ENCODE assay signal across 11 mouse cellular contexts in the genomic region with DNA sequence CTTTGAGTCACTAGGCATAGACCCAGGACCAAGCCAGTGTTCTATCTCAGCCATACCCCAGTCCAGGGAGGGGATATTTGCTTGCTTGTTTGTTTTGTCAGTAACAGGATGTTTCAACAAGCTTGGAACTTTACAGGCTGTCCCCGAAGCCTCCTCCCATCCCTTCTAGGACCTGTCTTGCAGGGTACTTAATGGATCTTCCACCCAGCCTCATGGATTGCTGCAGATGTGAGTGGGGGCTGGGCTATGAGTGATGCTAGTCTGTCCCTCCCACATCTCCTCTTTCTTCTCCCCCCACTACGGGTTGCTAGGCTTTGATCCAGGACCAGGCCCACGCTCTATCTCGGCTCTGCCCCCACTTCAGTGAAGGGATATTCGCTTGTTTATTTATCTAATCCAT. TPM values are rescaled to one million over a fixed set of nuclear protein-coding genes. Genes with fewer than 3 reads are reported as not detected.
A peak's percentile ranks its signal among the peaks of the same experiment; 100 is the strongest.
DNase-seq lines count a peak whose midpoint lies in the region; ATAC-seq and TF ChIP-seq lines count a peak whose summit lies in the region.
"Had no signal": no experiment of that assay in that cellular context is flagged by ENCODE, and none has a peak within 500 bp of the region (broad histone marks: within the 10 kb centered on the region; RNA-seq: fewer than 3 reads in every experiment).

No protein-coding gene starts in this region.

- ATAC-seq in intestine, embryonic 14.5 days (replicated peaks; ENCODE audit: low FRiP score, low TSS enrichment, low read depth), result no peak
- no peak for ATAC-seq in intestine, postnatal 0 days
- ATAC-seq in embryonic facial prominence, embryonic 12.5 days (ENCODE audit: insufficient number of reproducible peaks, insufficient read depth, low FRiP score, low TSS enrichment), result no peak
- no peak; the same call in 1 of the 2 replicates for ATAC-seq in heart, postnatal 0 days (ENCODE audit: insufficient read depth, low read depth)
- ATAC-seq in lung, postnatal 0 days, result peak; percentile 69

- peaks cover 7% of the 10 kb centered on the region for H3K4me1 ChIP-seq in intestine, embryonic 14.5 days (replicated peaks; ENCODE audit: control insufficient read depth, insufficient read depth, low read length)
- no peaks in the 10 kb centered on the region for H3K4me1 ChIP-seq in intestine, postnatal 0 days (replicated peaks; ENCODE audit: control insufficient read depth, insufficient read depth, low read length)
- peaks cover 14% of the 10 kb centered on the region for H3K4me1 ChIP-seq in embryonic facial prominence, embryonic 12.5 days
- peaks cover 54% of the 10 kb centered on the region for H3K4me1 ChIP-seq in heart, postnatal 0 days (ENCODE audit: control insufficient read depth, insufficient read depth)
- peaks cover 11% of the 10 kb centered on the region; the same call in 1 of the 2 replicates for H3K4me1 ChIP-seq in lung, postnatal 0 days (ENCODE audit: insufficient read depth, low read depth, low read length)

- H3K9ac ChIP-seq in intestine, embryonic 14.5 days (ENCODE audit: low read length), result no peak overlapping the region
- no peak overlapping the region for H3K9ac ChIP-seq in intestine, postnatal 0 days (ENCODE audit: low read depth, low read length)
- H3K9ac ChIP-seq in embryonic facial prominence, embryonic 12.5 days, result no peak overlapping the region
- no peak overlapping the region for H3K9ac ChIP-seq in heart, postnatal 0 days (replicated peaks; ENCODE audit: low read depth, low read length)
- H3K9ac ChIP-seq in lung, postnatal 0 days (replicated peaks; ENCODE audit: low read depth), result no peak overlapping the region
- H3K9ac ChIP-seq: liver, embryonic 15.5 days had no signal

- H3K4me3 ChIP-seq in intestine, embryonic 14.5 days (ENCODE audit: low read depth, low read length), result no peak overlapping the region
- H3K4me3 ChIP-seq in intestine, postnatal 0 days (ENCODE audit: low read depth, low read length), result no peak overlapping the region
- no peak overlapping the region for H3K4me3 ChIP-seq in embryonic facial prominence, embryonic 12.5 days
- H3K4me3 ChIP-seq in heart, postnatal 0 days (ENCODE audit: low read depth, low read length), result no peak overlapping the region
- no peak overlapping the region for H3K4me3 ChIP-seq in lung, postnatal 0 days (ENCODE audit: low read depth, low read length)
- H3K4me3 ChIP-seq: liver, embryonic 15.5 days had no signal

- DNase-seq in intestine, embryonic 14.5 days (ENCODE audit: low spot score), result no peak
- DNase-seq in heart, postnatal 0 days (ENCODE audit: low spot score), result no peak
- DNase-seq in lung, postnatal 0 days (ENCODE audit: low spot score), result peak; percentile 73
- no peak for DNase-seq in thymus, postnatal 10 days (ENCODE audit: low spot score in 2 of 2)
- no peak for DNase-seq in B cell, adult 2 months
- DNase-seq in cerebellum, adult 8-10 months, result no peak
- DNase-seq: gastrocnemius, postnatal 36 days; thymus, postnatal 14 days had no signal

- no peaks in the 10 kb centered on the region for H3K36me3 ChIP-seq in intestine, embryonic 14.5 days (ENCODE audit: control insufficient read depth, insufficient read depth, low read length)
- H3K36me3 ChIP-seq in intestine, postnatal 0 days (ENCODE audit: control insufficient read depth, insufficient read depth), result no peaks in the 10 kb centered on the region
- no peaks in the 10 kb centered on the region for H3K36me3 ChIP-seq in embryonic facial prominence, embryonic 12.5 days
- H3K36me3 ChIP-seq in heart, postnatal 0 days (replicated peaks; ENCODE audit: control insufficient read depth, insufficient read depth, low read length), result no peaks in the 10 kb centered on the region
- no peaks in the 10 kb centered on the region for H3K36me3 ChIP-seq in lung, postnatal 0 days (ENCODE audit: insufficient read depth, low read length)
- H3K36me3 ChIP-seq: liver, embryonic 15.5 days had no signal

- 29% methylated on average over 5 of the region's 5 CpGs for WGBS in intestine, embryonic 14.5 days
- WGBS in intestine, postnatal 0 days, result 39% methylated on average over 5 of the region's 5 CpGs
- 48% methylated on average over 5 of the region's 5 CpGs for WGBS in embryonic facial prominence, embryonic 12.5 days
- WGBS in heart, postnatal 0 days, result 41% methylated on average over 5 of the region's 5 CpGs
- WGBS in lung, postnatal 0 days, result 17% methylated on average over 5 of the region's 5 CpGs

- TF ChIP-seq EP300 in heart, postnatal 0 days (IDR thresholded peaks at IDR 0.05; ENCODE audit: low read depth), result peak; percentile 51; the same call in 1 of the 2 replicates
- TF ChIP-seq EP300 in lung, postnatal 0 days (IDR thresholded peaks at IDR 0.05), result peak; percentile 92

- H3K27me3 ChIP-seq in intestine, embryonic 14.5 days (replicated peaks; ENCODE audit: control insufficient read depth, insufficient read depth, low read length), result no peaks in the 10 kb centered on the region
- no peaks in the 10 kb centered on the region for H3K27me3 ChIP-seq in intestine, postnatal 0 days (replicated peaks; ENCODE audit: control insufficient read depth, insufficient read depth, low read length)
- H3K27me3 ChIP-seq in embryonic facial prominence, embryonic 12.5 days, result no peaks in the 10 kb centered on the region
- H3K27me3 ChIP-seq in heart, postnatal 0 days (ENCODE audit: control insufficient read depth, insufficient read depth, low read length), result no peaks in the 10 kb centered on the region
- no peaks in the 10 kb centered on the region for H3K27me3 ChIP-seq in lung, postnatal 0 days (replicated peaks; ENCODE audit: insufficient read depth, low read length)

- H3K9me3 ChIP-seq in intestine, embryonic 14.5 days (ENCODE audit: control insufficient read depth, low read length), result no peaks in the 10 kb centered on the region
- no peaks in the 10 kb centered on the region for H3K9me3 ChIP-seq in intestine, postnatal 0 days (ENCODE audit: control insufficient read depth)
- H3K9me3 ChIP-seq in embryonic facial prominence, embryonic 12.5 days, result no peaks in the 10 kb centered on the region
- H3K9me3 ChIP-seq in heart, postnatal 0 days (replicated peaks; ENCODE audit: control insufficient read depth, low read length), result no peaks in the 10 kb centered on the region
- H3K9me3 ChIP-seq in lung, postnatal 0 days (ENCODE audit: low read length), result no peaks in the 10 kb centered on the region
- H3K9me3 ChIP-seq: liver, embryonic 15.5 days had no signal

- no peak for TF ChIP-seq CTCF in intestine, postnatal 0 days (IDR thresholded peaks at IDR 0.05; ENCODE audit: low read depth)
- TF ChIP-seq CTCF in heart, postnatal 0 days (IDR thresholded peaks at IDR 0.05; ENCODE audit: low read depth), result no peak
- no peak for TF ChIP-seq CTCF in lung, postnatal 0 days (IDR thresholded peaks at IDR 0.05)

- H3K27ac ChIP-seq in intestine, embryonic 14.5 days (ENCODE audit: low read depth), result peak overlapping the region; percentile 5; the same call in 1 of the 2 replicates
- H3K27ac ChIP-seq in intestine, postnatal 0 days (ENCODE audit: low read depth, low read length), result no peak overlapping the region
- H3K27ac ChIP-seq in embryonic facial prominence, embryonic 12.5 days, result 0 out of 2 replicates have a peak overlapping the region, but pooled peaks have one; percentile 47
- peak overlapping the region; percentile 85 for H3K27ac ChIP-seq in heart, postnatal 0 days (ENCODE audit: low read depth)
- H3K27ac ChIP-seq in lung, postnatal 0 days (ENCODE audit: low read length), result peak overlapping the region; percentile 78
- H3K27ac ChIP-seq: liver, embryonic 15.5 days had no signal

- no peak overlapping the region for H3K4me2 ChIP-seq in intestine, embryonic 14.5 days (ENCODE audit: low read length)
- no peak overlapping the region for H3K4me2 ChIP-seq in intestine, postnatal 0 days (replicated peaks; ENCODE audit: low read depth)
- no peak overlapping the region for H3K4me2 ChIP-seq in embryonic facial prominence, embryonic 12.5 days (replicated peaks)
- no peak overlapping the region for H3K4me2 ChIP-seq in heart, postnatal 0 days (ENCODE audit: low read depth, low read length)
- H3K4me2 ChIP-seq in lung, postnatal 0 days (replicated peaks; ENCODE audit: low read depth, low read length), result no peak overlapping the region
- H3K4me2 ChIP-seq: liver, embryonic 15.5 days had no signal

RNA-seq across cellular contexts. Expression of a gene that starts 16.8 kb away (rescaled TPM):
- 22.3 and 23.6 TPM in 2 replicates for polyA plus RNA-seq in intestine, embryonic 14.5 days (2014; fragmentation: Nextera tagmentation; extraction: Ambion mirVana)
- polyA plus RNA-seq in intestine, postnatal 0 days (2015; fragmentation: Nextera tagmentation; extraction: Ambion mirVana), result 22.8 and 23.9 TPM in 2 replicates
- 55.6 and 61.0 TPM in 2 replicates for polyA plus RNA-seq in embryonic facial prominence, embryonic 12.5 days (2016; fragmentation: Nextera tagmentation; extraction: Ambion mirVana)
- total RNA-seq in heart, postnatal 0 days (2014; rRNA removed; ENCODE audit: low replicate concordance), result 62.1 and 71.6 TPM in 2 replicates
- 36.4 and 38.0 TPM in 2 replicates for polyA plus RNA-seq in heart, postnatal 0 days (2015; fragmentation: Nextera tagmentation; extraction: Ambion mirVana)
- 62.2 and 62.4 TPM in 2 replicates for polyA plus RNA-seq in lung, postnatal 0 days (2015; fragmentation: Nextera tagmentation; extraction: Ambion mirVana)
